Mouse (Mus musculus) spleen, adult 2 months (tissue): ENCODE data around the gene Mpp1.

Source experiments
- CTCF ChIP-seq: fragments of 200-500 bp; IDR thresholded peaks from 2 replicates; pipeline ENCODE4 v1.5.1; 2011; ENCODE audit warnings: mild to moderate bottlenecking, inconsistent platforms; ENCODE audit not compliant: insufficient read depth, insufficient read length, insufficient replicate concordance; ENCODE audit errors: extremely low read depth
- POLR2A ChIP-seq: fragments of 200-500 bp; IDR thresholded peaks from 2 replicates; pipeline ENCODE4 v1.6.1; 2011; ENCODE audit warnings: low read depth, low read length, inconsistent platforms

- TF ChIP-seq POLR2A (no peak), CTCF (no peak)
These were observed 46.6 kb downstream of the Mpp1 start for GRCm38 (mm10) chrX:75083982-75084773.
